Mouse (Mus musculus): ENCODE results near the gene Ppm1j. TPM values are rescaled to one million over a fixed set of nuclear protein-coding genes. Genes with fewer than 3 reads are reported as not detected.
A peak's percentile ranks its signal among the peaks of the same experiment; 100 is the strongest.
"Not testable (repeated sequence)": the region's sequence is repeated elsewhere in the genome, so short reads cannot be mapped to it uniquely, and the experiment has no call there.

The Ppm1j gene
- 1.9 and 2.3 TPM in 2 replicates for polyA plus RNA-seq (2015; fragmentation: Nextera tagmentation; extraction: Ambion mirVana)

DNA sequence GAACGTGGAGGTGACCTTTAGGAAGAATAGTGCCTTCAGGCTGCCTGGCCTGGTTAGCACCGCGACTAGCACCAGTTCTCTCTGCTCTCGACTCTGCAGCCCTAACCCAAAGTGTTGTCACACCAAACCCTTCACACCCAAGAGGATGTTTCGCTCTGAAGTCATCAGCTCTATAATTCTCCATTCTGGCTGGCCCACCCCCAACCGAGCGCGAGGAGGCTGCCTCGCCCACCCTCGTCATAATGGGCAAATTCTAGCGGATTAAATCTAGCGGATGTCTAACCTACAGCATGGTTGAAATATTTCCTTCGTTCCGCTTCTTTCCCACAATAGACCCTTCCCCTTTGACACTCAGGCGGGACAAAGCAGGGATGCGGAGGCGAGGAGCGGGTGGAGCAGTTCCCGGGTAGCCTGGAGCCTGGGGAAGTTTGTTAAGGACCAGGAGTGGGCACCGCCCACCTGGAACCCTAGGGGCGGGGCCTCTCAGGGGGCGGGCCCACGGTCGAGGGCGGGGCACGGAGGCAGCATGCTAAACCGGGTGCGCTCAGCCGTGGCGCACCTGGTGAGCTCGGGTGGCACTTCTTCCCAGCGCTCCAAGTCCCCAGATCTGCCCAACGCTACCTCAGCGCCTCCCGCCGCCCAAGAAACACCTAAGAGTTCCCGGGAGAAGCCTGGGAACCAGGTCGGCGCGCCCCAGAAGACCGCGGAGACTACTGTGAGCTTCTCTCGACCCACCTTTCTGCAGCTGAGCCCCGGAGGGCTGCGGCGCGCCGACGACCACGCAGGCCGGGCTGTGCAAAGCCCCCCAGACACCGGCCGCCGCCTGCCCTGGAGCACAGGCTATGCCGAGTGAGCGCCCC lies at the start of gene Ppm1j:
TSS of gene Ppm1j (plus strand) at position 496 of the 860 bp plus-strand sequence.
- peak; percentile 56 for DNase-seq (ENCODE audit: low spot score)

GRCm38 (mm10) chr3:104732907-104733306 lies 47.9 kb upstream of the Ppm1j start:
- DNase-seq (ENCODE audit: low spot score): no peak

DNA sequence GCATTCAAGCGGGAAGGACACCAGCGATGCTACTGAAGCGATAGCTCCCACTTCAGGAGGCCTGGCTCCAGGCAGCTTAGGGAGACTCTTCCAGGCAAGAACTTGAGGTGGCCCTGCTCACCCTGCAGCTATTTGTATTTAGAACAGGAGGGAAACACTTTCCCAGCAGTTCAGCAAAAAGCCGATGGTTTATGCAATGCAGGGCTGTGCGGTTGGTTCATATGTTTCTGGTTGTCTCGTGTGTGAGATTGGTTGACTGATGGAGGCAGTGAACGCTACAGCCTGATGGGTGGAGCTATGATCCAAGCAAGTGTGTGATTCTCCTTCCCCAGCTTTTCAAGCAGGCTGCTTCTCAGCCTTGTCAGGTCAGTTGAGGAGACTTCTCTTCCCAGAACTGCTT lies 46.2 kb upstream of the Ppm1j start:
- no peak for DNase-seq (ENCODE audit: low spot score)

- no peak for DNase-seq (ENCODE audit: low spot score)
Measured at GRCm38 (mm10) chr3:104741954-104742353, 38.9 kb upstream of the Ppm1j start.

DNA sequence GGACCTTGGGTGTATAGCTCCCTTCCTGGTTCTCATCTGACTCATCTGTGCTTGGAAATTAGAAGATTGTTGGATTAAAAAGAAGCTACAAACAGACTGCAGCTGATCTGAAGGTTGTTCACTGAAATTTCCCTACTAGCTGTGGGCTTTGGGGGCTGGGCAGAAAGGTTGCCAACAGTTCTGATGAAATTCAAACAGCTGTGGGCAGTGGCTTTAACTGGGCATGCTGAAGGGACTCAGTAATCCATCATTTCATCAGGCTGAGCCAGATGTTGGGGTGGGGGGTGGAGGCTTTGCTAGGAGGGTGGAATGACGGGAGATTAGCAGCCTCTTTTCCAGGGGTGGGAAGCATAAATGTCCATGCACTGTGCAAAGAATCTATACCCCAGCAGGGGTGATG lies 37.7 kb upstream of the Ppm1j start:
- no peak for DNase-seq (ENCODE audit: low spot score)

DNA sequence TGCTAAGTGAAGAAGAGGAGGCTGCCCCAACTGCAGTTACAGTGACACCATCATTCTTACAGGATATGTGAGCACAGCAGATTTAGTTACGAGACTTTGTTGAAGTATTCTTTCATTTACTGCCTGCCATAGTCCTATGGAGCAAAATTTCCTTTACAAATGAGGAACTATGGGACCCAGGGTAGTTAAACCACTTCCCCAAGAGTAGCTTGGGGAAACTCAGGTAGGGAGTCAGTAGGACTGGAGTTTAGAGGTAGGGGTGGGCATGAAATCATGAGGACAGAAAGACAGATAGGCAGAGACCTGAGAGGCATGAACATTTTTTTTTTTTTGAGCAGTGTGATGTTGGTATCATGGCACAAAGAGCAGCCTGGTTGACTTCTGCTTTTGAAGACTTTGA lies 37.0 kb upstream of the Ppm1j start:
- DNase-seq (ENCODE audit: low spot score): no peak

DNA sequence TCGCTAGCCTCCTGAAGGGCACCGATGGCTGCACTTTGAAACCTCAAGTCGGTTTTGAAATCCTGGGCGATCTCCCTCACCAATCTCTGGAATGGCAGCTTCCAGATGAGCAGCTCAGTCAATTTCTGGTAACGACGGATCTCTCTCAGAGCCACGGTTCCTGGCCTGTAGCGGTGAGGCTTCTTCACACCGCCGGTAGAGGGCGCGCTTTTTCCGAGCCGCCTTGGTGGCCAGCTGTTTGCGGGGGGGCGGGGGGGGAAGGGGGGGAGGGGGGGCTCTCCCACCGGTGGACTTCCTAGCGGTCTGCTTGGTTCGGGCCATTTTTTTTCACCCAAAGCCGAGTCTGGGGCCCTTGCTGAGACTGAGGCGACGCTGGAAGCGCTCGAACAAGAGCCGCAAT lies 28.0 kb upstream of the Ppm1j start:
- peak; percentile 41 for DNase-seq (ENCODE audit: low spot score)

- peak; percentile 78 for DNase-seq (ENCODE audit: low spot score)
Measured at GRCm38 (mm10) chr3:104758406-104758805, 22.4 kb upstream of the Ppm1j start.

DNA sequence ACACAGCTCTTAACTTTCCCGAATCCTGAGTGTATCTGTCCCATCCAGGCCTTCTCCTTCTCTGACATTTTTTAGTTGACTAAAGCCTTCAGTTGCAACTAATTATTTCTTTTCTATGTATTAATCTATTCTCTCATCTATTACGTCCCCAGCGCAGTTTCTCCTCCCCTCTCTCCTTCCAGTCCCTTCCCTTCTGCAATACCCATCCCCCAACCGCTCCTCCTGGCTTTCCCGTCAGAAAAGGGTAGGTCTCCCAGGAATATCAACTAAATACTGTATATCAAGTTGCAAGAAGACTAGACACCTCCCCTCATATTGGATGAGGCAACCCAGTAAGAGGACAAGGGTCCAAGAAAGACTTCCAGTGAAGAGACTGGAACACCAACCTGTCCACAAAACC lies 22.0 kb upstream of the Ppm1j start:
- no peak for DNase-seq (ENCODE audit: low spot score)

DNA sequence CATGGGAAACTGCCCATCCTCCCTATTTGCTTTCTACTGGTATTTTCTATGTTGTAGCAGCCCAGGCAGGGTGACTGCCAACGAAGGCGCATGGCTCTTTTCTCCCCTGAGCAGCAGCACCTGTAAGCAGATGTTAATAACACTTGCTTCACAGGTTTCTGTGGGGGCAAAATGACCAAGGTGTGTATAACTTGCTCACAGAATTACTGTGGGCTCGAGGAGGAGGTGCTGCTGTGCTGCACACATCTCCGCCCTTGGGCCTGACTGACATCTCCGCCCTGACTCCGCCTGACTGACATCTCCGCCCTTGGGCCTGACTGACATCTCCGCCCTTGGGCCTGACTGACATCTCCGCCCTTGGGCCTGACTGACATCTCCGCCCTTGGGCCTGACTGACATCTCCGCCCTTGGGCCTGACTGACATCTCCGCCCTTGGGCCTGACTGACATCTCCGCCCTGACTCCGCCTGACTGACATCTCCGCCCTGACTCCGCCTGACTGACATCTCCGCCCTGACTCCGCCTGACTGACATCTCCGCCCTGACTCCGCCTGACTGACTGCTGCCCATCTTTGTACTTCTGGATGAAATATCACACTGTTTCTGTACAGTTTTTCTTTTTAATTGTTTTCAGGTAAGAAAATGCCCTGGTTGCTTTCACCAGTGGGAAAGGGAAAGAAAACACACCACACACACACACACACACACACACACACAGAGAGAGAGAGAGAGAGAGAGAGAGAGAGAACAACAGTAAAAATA lies 18.6 kb upstream of the Ppm1j start:
- DNase-seq (ENCODE audit: low spot score): not testable (repeated sequence)

DNA sequence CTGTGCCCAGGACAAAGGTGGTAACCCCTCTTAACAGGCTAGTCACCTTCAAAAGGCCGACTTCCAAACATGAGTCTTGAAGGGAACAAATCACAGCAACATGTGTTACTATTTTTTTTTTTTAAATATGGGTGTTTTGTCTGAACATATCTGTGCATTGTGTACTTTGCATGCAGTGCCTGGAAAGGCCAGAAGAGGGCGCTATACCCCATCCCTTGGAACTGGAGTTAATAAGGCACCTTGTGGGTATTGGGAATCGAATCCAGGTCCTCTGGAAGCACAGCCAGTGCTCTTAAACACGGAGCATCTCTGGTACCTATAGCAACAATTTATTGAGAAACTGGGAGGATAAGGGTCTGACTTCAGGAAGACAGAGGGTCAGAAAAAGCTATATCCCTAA lies 15.8 kb upstream of the Ppm1j start:
- no peak for DNase-seq (ENCODE audit: low spot score)

DNA sequence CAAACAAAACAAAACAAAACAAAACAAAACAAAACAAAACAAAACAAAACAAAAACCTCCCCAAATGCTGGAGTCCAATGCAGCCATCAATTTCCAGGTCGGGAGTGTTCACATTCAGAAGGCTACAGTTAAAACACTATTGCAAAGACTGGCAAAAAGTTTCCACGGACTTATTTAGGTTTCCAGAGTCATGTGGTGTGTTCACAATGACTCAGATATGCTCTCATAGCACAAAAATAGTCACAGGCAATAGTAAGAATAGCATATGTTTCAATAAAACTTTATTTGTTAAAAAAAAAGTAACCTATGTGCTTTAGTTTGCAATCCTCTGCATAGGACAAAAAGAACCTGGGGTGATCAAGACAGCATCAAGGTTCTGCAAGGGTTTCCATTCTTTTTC lies 13.7 kb upstream of the Ppm1j start:
- no peak for DNase-seq (ENCODE audit: low spot score)

- DNase-seq (ENCODE audit: low spot score): no peak
Measured at GRCm38 (mm10) chr3:104767716-104768115, 13.1 kb upstream of the Ppm1j start.

GRCm38 (mm10) chr3:104769135-104769534 lies 11.7 kb upstream of the Ppm1j start:
- DNase-seq (ENCODE audit: low spot score): no peak

- no peak for DNase-seq (ENCODE audit: low spot score)
Measured at GRCm38 (mm10) chr3:104770035-104770434, 10.8 kb upstream of the Ppm1j start.

DNA sequence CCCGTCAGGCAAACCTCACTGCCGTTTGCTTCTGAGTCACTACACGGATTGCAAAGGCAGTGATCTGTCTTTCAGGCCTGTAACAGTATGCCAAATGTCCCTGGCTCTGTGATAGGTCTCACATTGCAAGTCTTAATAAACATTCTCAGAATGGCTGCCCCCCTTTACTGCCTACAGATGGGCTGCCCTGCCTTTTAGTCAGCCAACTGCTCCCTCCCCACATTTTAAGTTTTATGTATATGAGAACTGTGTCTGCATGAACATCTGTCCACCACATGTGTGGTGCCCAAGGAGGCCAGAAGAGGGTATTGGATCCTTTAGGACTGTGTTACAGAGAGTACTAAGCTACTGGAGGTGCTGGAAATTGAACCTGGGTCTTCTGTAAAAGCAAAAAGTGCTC lies 9.9 kb upstream of the Ppm1j start:
- DNase-seq (ENCODE audit: low spot score): no peak

DNA sequence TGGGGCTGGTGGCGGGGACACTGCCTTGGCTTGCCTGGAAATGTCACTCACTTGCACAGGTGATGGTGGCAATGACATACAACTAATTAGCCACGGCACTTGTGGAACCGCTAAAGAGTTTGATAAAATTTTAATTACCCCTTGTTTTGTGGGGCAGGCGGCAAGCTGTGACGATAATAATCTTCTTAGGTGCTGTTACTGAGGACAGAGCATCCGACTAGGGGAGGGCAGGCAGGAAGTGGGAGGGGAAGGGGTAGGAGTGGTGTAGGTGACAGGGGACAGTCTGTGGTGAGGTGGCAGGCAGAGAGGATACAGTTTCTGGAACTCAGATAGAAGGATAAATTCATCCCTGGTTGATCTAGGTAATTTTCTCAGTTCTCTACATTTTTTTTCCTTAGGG lies 9.4 kb upstream of the Ppm1j start:
- DNase-seq (ENCODE audit: low spot score): peak; percentile 61

- no peak for DNase-seq (ENCODE audit: low spot score)
Measured at GRCm38 (mm10) chr3:104773301-104773700, 7.6 kb upstream of the Ppm1j start.

GRCm38 (mm10) chr3:104777342-104777741 lies 3.5 kb upstream of the Ppm1j start:
- peak; percentile 67 for DNase-seq (ENCODE audit: low spot score)

DNA sequence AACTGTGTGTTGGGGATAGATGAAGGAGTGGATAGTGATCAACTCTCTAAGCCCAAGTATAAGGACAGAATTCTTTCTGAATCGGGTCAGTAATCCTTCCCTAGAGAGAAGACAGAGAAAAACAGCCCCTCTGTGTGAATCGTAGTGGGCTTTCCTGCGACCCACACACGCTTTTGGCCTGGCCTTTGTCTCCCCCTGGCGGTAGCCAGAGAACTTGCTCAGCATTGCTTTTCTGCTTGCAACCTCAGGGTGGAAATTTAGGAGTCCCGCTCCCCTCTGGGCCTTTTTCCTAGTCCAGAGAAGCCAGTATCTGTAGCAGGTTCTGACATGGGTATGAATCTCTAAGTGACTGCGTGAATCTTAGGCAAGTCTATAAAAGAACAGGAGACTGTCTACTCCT lies 907 bp upstream of the Ppm1j start:
- DNase-seq (ENCODE audit: low spot score): peak; percentile 81

DNA sequence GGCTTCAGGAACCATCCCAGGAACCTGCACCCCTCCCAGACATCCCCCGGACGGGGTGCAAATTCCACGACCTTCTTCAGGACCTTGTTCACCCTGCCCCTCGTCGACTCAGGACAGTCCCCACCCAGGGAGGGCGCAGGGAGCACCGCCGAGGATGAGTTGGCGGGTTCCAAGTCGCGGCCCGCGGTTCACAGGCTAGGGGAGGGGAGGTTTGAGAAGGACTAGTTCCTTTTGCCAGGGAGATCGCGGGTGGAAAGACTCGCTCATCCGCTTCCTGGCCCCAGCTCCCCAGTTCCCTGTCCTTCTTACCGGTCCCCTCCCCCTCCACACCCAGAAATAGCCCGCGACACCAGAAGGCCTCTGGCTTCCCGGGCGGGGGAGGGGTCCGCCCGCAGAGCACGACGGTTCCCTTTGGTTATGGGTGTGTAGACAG lies 631 bp downstream of the Ppm1j start, which contains the start of gene Fam19a3:
TSS of gene Fam19a3 (minus strand) at position 370 of the 433 bp plus-strand sequence.
- peak; percentile 51 for DNase-seq (ENCODE audit: low spot score)

DNA sequence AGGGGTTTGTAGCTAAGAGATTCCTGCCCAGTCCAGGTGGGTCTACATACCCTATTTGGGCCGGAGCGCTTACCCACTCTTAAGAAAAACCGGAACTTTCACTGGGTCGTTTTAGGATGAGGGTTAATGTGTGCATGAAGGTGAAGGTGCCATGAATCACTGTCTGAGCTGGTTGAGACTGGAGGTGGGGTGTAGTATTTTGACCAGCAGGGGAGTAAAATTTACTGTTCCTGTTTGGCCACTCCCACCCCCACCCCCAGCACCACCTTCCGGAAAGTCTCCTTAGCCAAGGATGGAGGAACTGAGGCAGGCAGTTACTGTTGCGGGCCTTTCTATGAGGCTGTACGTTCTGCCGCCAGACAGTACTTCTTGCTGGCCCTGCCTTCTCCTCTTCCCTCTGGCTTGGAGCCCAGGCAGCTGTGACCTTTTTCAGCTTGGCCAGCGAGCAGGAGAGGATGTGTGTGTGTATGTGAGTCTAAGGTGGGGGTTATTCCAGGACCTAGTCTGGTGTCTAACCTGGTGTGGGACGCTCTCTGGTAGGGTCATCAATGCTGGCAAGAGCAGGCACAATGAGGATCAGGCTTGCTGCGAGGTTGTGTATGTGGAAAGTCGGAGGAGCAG lies 1.3 kb downstream of the Ppm1j start:
- no peak for DNase-seq (ENCODE audit: low spot score)

Data from thymus, postnatal 0 days (tissue).